Mouse (Mus musculus): Measurements from ENCODE around the gene Mmd.

Gene Mmd

DNA sequence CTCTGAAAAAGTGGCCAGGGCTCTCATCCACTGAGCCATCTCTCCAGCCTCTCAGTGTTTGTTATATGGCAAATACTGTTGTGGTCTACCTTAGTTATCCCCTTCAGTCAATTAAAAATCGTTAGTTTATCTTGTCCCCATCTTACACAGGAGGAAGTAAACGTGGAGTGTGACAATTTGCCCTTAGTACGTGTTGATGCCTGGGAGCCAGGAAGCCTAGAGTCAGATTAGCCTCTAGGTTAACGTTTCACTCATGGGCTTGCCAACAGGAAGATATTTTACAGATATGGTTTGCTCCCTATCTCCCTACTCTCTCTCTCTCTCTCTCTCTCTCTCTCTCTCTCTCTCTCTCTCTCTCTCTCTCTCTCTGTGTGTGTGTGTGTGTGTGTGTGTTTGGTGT is 33.9 kb downstream of the Mmd start:
- no peak for DNase-seq (ENCODE audit: low spot score)

- DNase-seq (ENCODE audit: low spot score) = no peak
Observed at GRCm38 (mm10) chr11:90283601-90284000, 34.3 kb downstream of the Mmd start.

DNA sequence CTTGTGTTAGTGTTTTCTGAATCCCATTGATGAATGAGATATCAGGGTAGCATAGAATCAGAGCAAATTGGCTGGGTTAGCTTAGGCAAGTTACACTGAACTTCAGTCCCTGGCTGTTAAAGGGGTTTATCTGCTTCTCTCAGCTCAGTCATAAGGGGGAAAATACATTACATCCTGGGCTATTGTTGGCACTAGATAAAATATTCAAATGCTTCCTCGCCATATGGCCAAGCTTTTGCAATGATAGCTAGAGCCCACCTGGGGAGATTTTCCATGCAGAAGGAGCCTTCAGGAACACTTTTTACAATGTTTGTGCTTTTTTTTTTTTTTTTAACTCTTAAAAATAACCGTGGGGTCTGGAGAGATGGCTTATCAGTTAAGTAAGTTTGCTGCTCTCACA is 34.8 kb downstream of the Mmd start:
- DNase-seq (ENCODE audit: low spot score) = no peak

DNA sequence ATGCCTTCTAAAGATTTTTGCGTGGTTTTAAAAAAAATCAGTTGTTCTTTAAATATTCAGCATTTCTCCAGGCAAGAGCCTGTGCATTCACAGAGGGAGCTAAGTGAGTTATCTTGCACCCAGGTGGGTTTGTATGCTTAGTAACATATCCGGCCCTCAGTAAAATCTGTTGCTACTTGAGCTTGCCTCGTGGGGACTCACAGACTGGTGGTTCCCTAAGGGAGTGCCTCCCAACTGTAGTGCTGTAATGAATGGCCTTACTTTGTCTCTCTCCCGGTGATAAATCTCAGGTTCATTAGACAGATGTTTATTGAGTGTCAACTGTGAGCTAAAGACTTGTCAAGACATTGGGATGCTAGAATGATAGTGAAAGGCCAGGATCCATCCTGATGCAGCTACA is 35.4 kb downstream of the Mmd start:
- DNase-seq (ENCODE audit: low spot score) = no peak

DNA sequence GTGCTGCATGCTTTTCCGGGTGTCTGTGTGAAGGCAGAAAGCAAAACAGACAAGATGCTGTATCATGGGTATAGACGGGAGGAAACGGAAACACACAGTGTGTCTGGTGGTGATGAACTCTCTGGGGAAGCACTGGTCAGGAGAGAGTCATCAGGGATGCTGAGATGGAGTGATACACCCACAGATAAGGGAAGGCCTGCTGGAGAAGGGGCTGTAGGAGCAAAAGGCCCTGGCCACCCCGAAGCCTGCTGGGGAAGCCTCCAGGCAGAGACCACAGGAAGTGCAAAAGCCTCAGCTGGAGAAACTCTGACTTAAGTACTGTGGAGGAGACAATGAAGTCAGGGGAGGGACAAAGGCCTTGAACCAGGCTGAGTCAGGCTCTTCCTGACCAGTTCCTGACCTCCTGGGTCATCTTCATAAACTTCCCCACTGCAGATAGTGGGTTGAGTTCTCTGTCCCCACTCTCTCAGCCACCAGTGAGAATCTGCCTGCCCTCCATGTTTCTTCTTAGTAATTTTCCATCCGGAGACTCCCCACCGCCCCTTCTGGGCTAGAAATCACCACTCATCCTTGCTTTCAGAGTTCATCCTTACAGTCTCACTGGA is 37.4 kb downstream of the Mmd start:
- no peak for DNase-seq (ENCODE audit: low spot score)

DNA sequence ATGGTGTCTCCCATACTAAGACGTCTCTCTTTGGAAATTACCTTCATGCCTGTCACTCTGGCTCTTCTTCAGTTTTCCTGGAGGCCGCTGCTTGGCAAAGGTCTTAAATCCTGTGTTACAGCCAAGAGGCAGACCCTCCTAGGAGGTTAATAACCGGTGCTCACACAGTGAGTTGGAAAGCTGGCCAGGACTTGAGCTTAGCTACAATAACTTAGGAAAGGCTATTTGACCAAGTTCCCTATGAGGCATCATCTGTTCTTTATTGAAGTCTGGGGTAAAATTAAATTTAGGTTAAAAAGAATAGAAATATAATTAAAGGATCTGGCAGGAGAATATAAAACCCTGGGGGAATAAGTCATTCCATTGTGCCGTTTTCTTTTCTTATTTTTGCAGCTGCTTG is 41.9 kb downstream of the Mmd start:
- DNase-seq (ENCODE audit: low spot score) = no peak

DNA sequence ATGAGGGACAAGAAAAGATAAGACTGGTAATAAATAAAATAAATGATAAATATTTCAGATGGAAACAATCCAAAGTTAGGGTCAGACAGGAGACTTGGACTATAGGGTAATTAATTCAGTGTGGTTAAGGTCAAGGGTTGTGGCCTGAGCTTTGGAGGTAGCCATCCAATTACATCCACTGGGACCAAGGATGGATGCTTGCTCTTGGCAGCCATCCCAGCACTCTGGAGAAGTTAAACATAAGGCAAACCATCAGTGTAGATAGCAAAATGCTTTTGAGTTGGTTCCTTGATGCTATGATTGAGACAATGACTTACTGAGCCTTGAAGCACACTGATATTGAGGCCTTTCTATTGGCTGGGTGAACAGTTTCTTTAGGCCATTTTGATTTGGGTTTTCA is 43.5 kb downstream of the Mmd start:
- DNase-seq (ENCODE audit: low spot score) = no peak

DNA sequence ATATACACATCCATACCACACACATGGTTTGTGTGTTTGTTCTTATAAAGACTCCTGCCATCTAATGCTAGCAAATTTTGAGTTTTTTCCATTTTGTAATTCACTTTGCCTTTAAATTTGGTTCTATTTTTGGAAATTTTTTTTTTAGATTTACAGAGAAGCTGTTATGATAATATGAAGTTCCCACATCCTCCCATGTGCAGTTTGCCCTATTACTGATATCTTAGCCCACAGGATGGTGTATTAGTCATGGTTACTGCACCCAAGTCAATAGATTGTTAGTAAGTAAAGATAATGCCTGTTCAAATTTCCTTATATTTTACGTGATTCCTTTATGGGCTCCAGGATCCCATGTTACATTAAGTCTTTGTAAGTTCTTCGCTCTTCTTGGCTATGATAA is 45.4 kb downstream of the Mmd start:
- no peak for DNase-seq (ENCODE audit: low spot score)

DNA sequence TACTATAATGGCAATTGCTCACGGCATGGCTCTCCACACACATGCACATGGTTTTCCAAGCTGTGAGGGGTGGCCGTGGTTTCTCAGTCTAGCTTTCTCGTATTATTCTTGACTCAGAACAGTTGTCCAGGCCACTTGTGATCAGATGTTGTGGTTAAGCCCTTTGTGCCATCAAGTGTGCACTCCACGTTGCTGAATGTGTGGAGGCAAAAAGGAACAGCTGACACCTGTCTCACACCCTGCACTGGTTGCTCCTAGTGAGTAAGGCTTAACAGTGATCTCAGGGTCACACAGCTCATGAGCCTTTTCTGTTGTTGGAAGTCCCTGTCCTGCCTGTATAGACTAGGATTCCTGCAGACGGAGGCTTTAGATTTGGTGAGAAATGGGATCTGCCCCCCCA is 56.8 kb downstream of the Mmd start:
- no peak for DNase-seq (ENCODE audit: low spot score)

GRCm38 (mm10) chr11:90306993-90307392 is 57.7 kb downstream of the Mmd start:
- DNase-seq (ENCODE audit: low spot score) = peak; percentile 74

DNA sequence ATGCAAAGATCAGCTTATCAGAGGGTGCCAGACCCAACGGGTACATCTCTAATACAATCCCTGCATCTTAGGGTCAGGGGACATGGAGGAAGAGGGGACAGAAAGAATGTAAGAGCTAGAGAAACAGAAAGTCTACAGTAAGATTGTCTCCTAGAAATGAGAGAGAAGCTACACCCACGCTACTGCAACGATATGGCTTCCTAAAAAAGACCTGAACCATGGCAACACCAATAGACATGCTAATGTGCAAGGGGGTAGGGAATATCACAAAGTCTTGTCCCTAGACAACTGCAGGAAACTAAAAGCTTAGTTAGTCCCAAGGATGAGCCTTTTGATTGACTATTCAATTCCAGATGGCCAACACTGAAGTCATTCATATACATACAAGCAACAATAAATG is 65.3 kb downstream of the Mmd start:
- DNase-seq (ENCODE audit: low spot score) = no peak

DNA sequence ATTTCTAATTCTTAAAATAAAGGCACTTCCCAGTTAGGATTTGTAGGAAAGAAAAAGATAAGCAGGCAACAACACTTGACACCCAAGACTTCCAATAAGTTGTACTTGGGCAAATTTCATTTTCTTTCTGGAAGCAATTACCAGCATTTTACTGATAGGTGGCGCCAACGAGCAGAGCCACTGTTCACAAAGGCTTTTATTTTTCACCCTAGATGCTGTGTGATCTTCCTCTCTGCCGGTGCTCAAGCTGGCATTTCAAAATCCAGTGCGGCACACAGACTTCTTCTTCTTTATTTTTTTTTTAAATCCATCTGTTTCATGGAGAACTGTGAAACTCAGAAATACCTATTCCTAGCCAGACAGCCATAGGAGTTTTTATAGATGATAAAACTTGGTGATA is 68.2 kb downstream of the Mmd start:
- DNase-seq (ENCODE audit: low spot score) = peak; percentile 59

DNA sequence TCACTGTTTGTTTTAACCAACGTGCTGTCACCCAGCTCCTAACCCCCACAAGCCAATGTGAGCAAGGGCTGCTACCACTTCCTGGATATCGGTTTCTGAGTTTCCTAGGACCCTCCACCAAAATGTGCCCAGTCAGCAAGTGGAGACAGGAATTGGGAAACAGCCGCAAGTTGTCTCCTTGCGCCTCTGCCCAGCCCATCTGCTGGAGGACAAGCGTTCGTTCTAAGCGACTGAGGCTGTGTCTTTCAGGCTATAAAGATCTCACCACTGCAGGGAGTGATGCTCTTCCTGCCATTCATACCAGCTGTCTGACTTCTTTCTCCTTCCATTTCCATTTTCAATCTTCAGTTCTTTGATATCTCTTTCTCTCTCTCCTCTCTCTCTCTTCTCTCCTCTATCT is 71.7 kb downstream of the Mmd start:
- DNase-seq (ENCODE audit: low spot score) = no peak

DNA sequence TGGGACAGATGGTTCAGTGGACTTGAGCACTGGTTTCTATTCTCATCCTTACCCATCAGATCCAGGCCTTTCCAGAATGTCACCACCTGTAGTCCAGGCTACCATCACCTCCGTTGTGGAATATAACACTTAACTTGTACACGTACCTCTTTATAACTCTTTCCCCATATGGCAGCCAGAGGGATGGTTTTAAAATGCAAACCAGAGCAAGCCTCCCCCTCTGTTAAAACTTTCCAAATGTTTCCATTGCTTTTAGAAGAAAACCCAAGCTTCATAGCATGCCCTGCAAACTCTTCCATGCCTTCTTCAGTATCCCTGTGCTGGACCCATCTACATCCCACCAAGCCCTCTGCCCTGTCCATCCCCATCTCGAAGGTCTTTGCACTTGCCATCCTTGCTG is 75.3 kb downstream of the Mmd start:
- DNase-seq (ENCODE audit: low spot score) = no peak

- DNase-seq (ENCODE audit: low spot score) = no peak
Observed at GRCm38 (mm10) chr11:90326146-90326545, 76.9 kb downstream of the Mmd start.

- no peak for DNase-seq (ENCODE audit: low spot score)
Observed at GRCm38 (mm10) chr11:90326836-90327235, 77.6 kb downstream of the Mmd start.
